Mouse (Mus musculus): ENCODE results near the gene Polr2i. TPM values are rescaled to one million over a fixed set of nuclear protein-coding genes. Genes with fewer than 3 reads are reported as not detected.

The Polr2i gene
- polyA plus RNA-seq, 1 experiment: 86.9 TPM

DNA sequence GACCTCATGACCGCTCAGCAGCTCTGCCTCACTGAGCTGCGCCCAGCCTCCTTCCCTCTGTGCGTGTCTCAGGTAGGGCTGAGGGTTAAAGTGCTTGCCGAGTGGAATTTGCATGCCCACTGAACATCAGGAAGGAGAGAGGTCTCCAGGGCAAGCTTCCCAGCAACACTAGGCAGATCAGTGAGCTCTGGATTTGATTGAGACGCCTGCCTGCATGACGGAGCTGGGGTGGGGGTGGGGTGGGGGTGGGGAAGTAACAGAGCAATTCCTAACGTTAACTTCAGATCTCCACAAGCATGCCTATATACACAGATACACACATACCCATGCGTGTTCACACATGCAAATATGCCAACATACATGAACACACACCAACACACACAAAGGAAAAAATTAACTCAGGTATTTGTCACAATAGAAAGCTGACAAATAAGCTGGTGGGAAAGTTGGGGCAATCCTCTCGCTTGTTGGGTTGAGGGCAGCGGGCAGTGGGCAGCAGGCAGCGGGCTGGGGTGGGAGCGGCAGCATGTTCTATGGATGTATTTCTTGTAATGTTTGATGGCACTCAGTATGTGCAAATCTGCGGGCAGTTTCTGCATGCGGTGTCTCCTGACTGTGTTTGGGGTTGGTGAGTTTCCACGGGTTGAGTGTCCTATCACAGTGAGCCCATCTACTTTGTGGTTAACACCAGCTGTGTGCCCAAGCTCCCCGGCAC, 12.3 kb upstream of the Polr2i start:
- Histone ChIP-seq H3K36me3 (ENCODE audit: control insufficient read depth, insufficient read depth, low read length) (peaks cover 10% of the 10 kb centered on the region), H3K27ac (ENCODE audit: insufficient read depth, low read depth, low read length) (peak overlapping the region; percentile 58), H3K4me1 (ENCODE audit: control insufficient read depth, insufficient read depth, insufficient read length, low read length) (peaks cover 5% of the 10 kb centered on the region), H3K4me3 (ENCODE audit: low read depth, low read length) (peak overlapping the region; percentile 60), H3K27me3 (ENCODE audit: control insufficient read depth, insufficient read depth, low read length) (no peaks in the 10 kb centered on the region)
- 2% methylated on average over 16 of the region's 16 CpGs for WGBS
- 0 out of 2 replicates have a peak, but pooled peaks have one; percentile 21 for TF ChIP-seq POLR2A (IDR thresholded peaks at IDR 0.05; ENCODE audit: low read depth, low read length)
- no peak for TF ChIP-seq CTCF (IDR thresholded peaks at IDR 0.05; ENCODE audit: extremely low read depth, insufficient read length, insufficient replicate concordance, low read depth, low read length)

DNA sequence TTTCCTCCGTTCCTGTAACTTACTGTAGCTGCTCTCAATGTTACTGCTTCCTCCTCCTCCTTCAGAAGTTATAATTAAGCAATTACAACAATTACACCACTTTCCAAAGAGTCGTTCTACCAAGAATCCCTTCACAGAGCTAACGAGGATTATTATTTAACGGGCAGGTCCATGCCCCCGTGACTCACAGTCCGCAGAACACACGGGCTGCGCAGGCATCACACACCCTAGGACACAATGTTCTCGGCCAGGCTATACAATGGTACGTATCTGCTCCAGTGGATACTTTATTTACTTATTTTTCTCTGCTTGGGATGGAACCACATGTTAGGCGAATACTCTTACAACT, 11.8 kb upstream of the Polr2i start:
- WGBS: 5% methylated on average over 11 of the region's 11 CpGs
- peak overlapping the region; percentile 58 for H3K27ac ChIP-seq (ENCODE audit: insufficient read depth, low read depth, low read length)
- peaks cover 13% of the 10 kb centered on the region for H3K36me3 ChIP-seq (ENCODE audit: control insufficient read depth, insufficient read depth, low read length)
- peak overlapping the region; percentile 60 for H3K4me3 ChIP-seq (ENCODE audit: low read depth, low read length)
- peaks cover 5% of the 10 kb centered on the region for H3K4me1 ChIP-seq (ENCODE audit: control insufficient read depth, insufficient read depth, insufficient read length, low read length)
- H3K27me3 ChIP-seq (ENCODE audit: control insufficient read depth, insufficient read depth, low read length): no peaks in the 10 kb centered on the region
- TF ChIP-seq CTCF (IDR thresholded peaks at IDR 0.05; ENCODE audit: extremely low read depth, insufficient read length, insufficient replicate concordance, low read depth, low read length) (no peak), POLR2A (IDR thresholded peaks at IDR 0.05; ENCODE audit: low read depth, low read length) (no peak)

DNA sequence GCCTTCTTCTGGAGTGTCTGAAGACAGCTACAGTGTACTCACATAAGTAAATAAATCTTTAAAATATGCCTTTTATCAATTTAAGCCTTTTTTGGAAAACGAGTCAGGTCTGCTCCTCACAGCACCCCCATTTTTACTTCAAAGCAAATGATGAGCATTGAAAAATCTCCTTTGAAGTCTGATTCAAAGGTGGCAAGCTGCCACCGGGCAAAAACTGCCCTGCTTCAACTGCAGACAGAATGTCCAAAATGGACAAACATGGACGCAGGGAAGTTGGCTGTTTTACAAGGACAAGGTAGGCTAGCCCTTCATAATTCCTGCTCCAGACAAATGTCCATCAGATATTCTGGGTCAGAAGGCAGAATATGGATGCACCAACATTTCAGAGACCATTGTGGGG, 10.3 kb upstream of the Polr2i start:
- Histone ChIP-seq H3K36me3 (ENCODE audit: control insufficient read depth, insufficient read depth, low read length) (peaks cover 23% of the 10 kb centered on the region), H3K27ac (ENCODE audit: insufficient read depth, low read depth, low read length) (no peak overlapping the region), H3K27me3 (ENCODE audit: control insufficient read depth, insufficient read depth, low read length) (no peaks in the 10 kb centered on the region), H3K4me1 (ENCODE audit: control insufficient read depth, insufficient read depth, insufficient read length, low read length) (peaks cover 4% of the 10 kb centered on the region), H3K4me3 (ENCODE audit: low read depth, low read length) (no peak overlapping the region)
- 80% methylated on average over 3 of the region's 3 CpGs for WGBS
- no peak for TF ChIP-seq POLR2A (IDR thresholded peaks at IDR 0.05; ENCODE audit: low read depth, low read length)
- TF ChIP-seq CTCF (IDR thresholded peaks at IDR 0.05; ENCODE audit: extremely low read depth, insufficient read length, insufficient replicate concordance, low read depth, low read length): no peak

DNA sequence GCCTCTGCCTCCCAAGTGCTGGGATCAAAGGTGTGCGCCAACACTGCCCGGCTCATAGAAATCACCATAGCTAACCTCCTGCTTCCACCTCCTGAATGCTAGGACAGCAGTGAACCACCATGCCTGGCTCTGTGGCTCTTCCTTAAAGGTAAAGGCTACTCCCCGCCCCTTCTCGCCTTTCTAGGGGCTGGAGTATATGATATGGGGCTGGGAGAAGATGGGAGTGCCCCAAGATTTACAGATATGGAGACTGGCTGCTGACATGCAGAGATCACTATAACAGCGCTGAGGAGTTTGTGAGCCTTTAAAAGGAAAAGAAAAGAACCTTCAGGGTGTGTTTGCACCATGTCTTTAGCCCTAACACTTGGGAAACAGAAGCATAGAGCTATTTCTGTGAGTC, 9.5 kb upstream of the Polr2i start:
- H3K27me3 ChIP-seq (ENCODE audit: control insufficient read depth, insufficient read depth, low read length): no peaks in the 10 kb centered on the region
- no peak overlapping the region for H3K27ac ChIP-seq (ENCODE audit: insufficient read depth, low read depth, low read length)
- peaks cover 27% of the 10 kb centered on the region for H3K36me3 ChIP-seq (ENCODE audit: control insufficient read depth, insufficient read depth, low read length)
- H3K4me1 ChIP-seq (ENCODE audit: control insufficient read depth, insufficient read depth, insufficient read length, low read length): peaks cover 2% of the 10 kb centered on the region; the same call in 1 of the 2 replicates
- TF ChIP-seq CTCF (IDR thresholded peaks at IDR 0.05; ENCODE audit: extremely low read depth, insufficient read length, insufficient replicate concordance, low read depth, low read length): no peak
- no peak for TF ChIP-seq POLR2A (IDR thresholded peaks at IDR 0.05; ENCODE audit: low read depth, low read length)
- no peak overlapping the region for H3K4me3 ChIP-seq (ENCODE audit: low read depth, low read length)
- WGBS: 92% methylated on average over 5 of the region's 5 CpGs

DNA sequence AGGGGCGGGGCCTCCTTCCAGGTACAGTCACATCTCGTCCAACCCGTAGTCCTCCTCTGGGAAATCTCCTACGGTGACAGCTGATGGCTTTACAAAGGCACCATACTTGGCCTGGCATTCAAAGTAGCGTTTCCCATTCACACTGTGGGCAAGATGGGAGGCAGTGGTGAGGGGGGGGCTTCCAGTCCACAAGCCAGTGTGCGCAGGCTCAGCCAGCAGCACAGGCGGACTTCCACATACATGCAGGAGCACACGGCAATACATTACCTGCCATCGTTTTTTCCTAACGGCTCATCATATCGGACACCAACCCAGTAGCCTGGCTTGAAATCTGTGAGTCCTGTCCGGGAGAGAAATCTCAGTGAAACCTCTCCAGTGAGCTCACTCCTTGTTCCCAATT, 7.5 kb upstream of the Polr2i start:
- Histone ChIP-seq H3K4me3 (ENCODE audit: low read depth, low read length) (no peak overlapping the region), H3K36me3 (ENCODE audit: control insufficient read depth, insufficient read depth, low read length) (peaks cover 31% of the 10 kb centered on the region), H3K27me3 (ENCODE audit: control insufficient read depth, insufficient read depth, low read length) (no peaks in the 10 kb centered on the region), H3K27ac (ENCODE audit: insufficient read depth, low read depth, low read length) (no peak overlapping the region), H3K4me1 (ENCODE audit: control insufficient read depth, insufficient read depth, insufficient read length, low read length) (peaks cover 2% of the 10 kb centered on the region; the same call in 1 of the 2 replicates)
- WGBS: 95% methylated on average over 12 of the region's 12 CpGs
- TF ChIP-seq CTCF (IDR thresholded peaks at IDR 0.05; ENCODE audit: extremely low read depth, insufficient read length, insufficient replicate concordance, low read depth, low read length) (no peak), POLR2A (IDR thresholded peaks at IDR 0.05; ENCODE audit: low read depth, low read length) (no peak)

DNA sequence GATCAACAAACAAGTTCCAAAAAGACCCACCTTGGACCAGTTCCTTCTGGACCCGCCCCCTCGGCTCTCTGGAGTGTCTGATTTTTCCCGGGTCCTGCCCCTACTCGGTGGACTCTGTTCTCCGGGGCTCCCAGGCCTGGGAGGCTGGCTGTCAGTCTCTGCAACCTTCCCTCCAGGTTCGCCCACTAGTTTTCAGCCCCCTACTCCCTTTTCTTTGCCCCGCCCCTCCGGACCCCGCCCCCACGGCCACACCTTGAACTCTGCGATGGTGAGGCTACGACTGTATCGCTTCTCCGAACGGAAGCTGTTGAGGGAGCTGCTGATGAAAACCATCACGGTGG, 450 bp upstream of the Polr2i start:
- peak overlapping the region; percentile 89 for H3K4me3 ChIP-seq (ENCODE audit: low read depth, low read length)
- no peaks in the 10 kb centered on the region for H3K27me3 ChIP-seq (ENCODE audit: control insufficient read depth, insufficient read depth, low read length)
- peaks cover 10% of the 10 kb centered on the region for H3K36me3 ChIP-seq (ENCODE audit: control insufficient read depth, insufficient read depth, low read length)
- TF ChIP-seq POLR2A (IDR thresholded peaks at IDR 0.05; ENCODE audit: low read depth, low read length): no peak
- no peak for TF ChIP-seq CTCF (IDR thresholded peaks at IDR 0.05; ENCODE audit: extremely low read depth, insufficient read length, insufficient replicate concordance, low read depth, low read length)
- WGBS: 2% methylated on average over 16 of the region's 16 CpGs
- H3K27ac ChIP-seq (ENCODE audit: insufficient read depth, low read depth, low read length): no peak overlapping the region
- peaks cover 7% of the 10 kb centered on the region for H3K4me1 ChIP-seq (ENCODE audit: control insufficient read depth, insufficient read depth, insufficient read length, low read length)

DNA sequence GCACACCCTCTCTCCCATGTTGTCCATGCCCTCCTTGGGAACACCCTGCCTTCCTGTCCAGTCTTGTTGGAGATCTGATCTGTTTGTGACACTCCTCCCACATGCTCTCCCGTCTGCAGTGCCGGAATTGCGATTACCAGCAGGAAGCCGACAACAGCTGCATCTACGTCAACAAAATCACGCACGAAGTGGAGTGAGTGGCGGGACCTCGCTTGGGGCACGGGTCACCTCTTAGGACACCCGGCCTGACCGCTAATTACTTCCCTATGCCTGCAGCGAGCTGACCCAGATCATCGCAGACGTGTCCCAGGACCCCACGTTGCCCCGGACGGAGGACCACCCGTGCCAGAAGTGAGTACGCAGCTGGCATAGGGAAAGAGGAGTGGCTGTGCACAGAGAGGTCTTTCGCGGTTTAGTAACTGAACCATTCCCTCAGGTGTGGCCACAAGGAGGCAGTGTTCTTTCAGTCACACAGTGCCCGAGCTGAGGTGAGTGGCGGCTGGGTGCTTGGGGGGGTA, 942 bp downstream of the Polr2i start:
- H3K4me3 ChIP-seq (ENCODE audit: low read depth, low read length): peak overlapping the region; percentile 89
- no peaks in the 10 kb centered on the region for H3K27me3 ChIP-seq (ENCODE audit: control insufficient read depth, insufficient read depth, low read length)
- TF ChIP-seq CTCF (IDR thresholded peaks at IDR 0.05; ENCODE audit: extremely low read depth, insufficient read length, insufficient replicate concordance, low read depth, low read length) (peak; percentile 66; the same call in 1 of the 2 replicates), POLR2A (IDR thresholded peaks at IDR 0.05; ENCODE audit: low read depth, low read length) (no peak)
- WGBS: 3% methylated on average over 24 of the region's 24 CpGs
- peak overlapping the region; percentile 75 for H3K27ac ChIP-seq (ENCODE audit: insufficient read depth, low read depth, low read length)
- peaks cover 7% of the 10 kb centered on the region for H3K4me1 ChIP-seq (ENCODE audit: control insufficient read depth, insufficient read depth, insufficient read length, low read length)
- peaks cover 4% of the 10 kb centered on the region for H3K36me3 ChIP-seq (ENCODE audit: control insufficient read depth, insufficient read depth, low read length)
